Mouse (Mus musculus) embryo, embryonic 11 days (tissue): ENCODE results near the gene Fam20b.

ENCODE experiments used
- DNase-seq: peaks from one replicate; pipeline ENCODE4 v3.0.0-alpha.2; 2015

Gene Fam20b

GRCm38 (mm10) chr1:156630965-156631364, 87.9 kb downstream of the Fam20b start:
- DNase-seq, result no peak

DNA sequence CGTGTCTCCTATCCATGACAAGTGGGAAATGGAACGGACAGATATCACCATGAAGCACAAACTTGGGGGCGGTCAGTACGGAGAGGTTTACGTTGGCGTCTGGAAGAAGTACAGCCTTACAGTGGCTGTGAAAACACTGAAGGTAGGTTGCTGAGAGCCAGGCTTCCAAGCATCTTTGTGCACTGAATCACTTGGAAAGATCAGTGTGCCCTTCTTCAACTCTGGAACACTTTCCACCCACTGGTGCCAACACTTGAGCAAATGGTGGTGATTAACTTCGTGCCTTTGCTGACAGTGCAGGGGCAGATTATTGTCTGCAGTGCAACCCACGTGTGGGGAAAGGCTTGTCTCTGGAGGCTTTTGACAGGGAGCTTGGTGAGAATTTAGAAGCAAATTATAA, 88.9 kb downstream of the Fam20b start:
- DNase-seq, result no peak
